In genomic region chr1:137591891-137592290, GRCm38 (mm10) we compare ENCODE assay signal across 9 mouse cellular contexts.
"Had no signal": no experiment of that assay in that cellular context is flagged by ENCODE, and none has a peak within 500 bp of the region (broad histone marks: within the 10 kb centered on the region; RNA-seq: fewer than 3 reads in every experiment).

No protein-coding gene starts in this region.

- DNase-seq: liver, postnatal 0 days; thymus, adult 2 months; thymus, postnatal 14 days; thymus, postnatal 4 days had no signal

- H3K27me3 ChIP-seq: limb, embryonic 15.5 days had no signal

- H3K9ac ChIP-seq: limb, embryonic 15.5 days; liver, embryonic 14.5 days; liver, postnatal 0 days; lung, embryonic 14.5 days had no signal

- H3K27ac ChIP-seq: limb, embryonic 15.5 days; liver, embryonic 14.5 days had no signal

- H3K4me3 ChIP-seq: limb, embryonic 15.5 days had no signal

- H3K9me3 ChIP-seq: limb, embryonic 15.5 days had no signal

- H3K4me2 ChIP-seq: limb, embryonic 15.5 days; liver, embryonic 11.5 days; lung, embryonic 14.5 days; midbrain, embryonic 11.5 days had no signal

- H3K36me3 ChIP-seq: limb, embryonic 15.5 days had no signal

- ATAC-seq: liver, postnatal 0 days had no signal
